Mouse (Mus musculus) megakaryocyte-erythroid progenitor cell, adult 5-6 weeks (primary cell): ENCODE measurements at regions not wholly inside any gene's neighbourhood (a gene's known extent, or its start where the extent isn't known, plus 50 kb on each side); places are given as distances from the start of the nearest gene placed in this dataset.

Experiments
- ATAC-seq: replicated peaks from 2 replicates; pipeline ENCODE4 v1.8.0; 2016; ENCODE audit warnings: mild to moderate bottlenecking, inconsistent platforms; ENCODE audit not compliant: severe bottlenecking, poor library complexity, low FRiP score, low TSS enrichment

DNA sequence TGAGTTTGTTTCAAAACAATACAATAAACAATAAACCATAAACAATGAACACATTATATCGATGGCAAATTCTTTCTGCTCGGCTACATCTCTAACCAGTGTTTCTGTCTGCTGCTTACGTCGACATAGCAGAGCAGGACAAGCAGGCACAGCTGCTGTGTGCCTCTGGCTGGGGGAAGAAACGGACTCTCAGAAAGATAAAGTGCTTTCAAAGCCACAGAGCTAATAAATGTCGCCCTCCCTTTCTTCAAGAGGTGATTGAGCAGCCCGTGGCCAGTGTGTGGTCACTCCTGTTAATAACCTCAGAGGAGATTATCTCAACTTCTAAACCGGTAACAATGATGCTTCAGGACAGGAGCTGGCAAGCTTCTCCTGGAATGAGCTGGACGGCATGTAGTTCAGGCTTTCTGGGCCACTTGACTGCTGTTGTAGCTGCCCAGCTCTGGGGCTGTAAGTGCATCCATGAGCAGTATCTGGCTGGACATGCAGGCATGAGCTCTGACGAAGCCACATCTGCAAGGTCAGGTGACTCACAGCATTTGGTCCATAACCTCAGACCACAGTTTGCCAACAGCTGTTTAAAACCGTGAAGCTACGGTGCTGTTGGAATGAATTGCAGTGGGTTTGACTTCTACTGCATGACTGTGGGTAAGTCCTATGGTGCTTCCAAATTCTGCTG lies 55.6 kb downstream of the Evx1 start:
- no peak for ATAC-seq

DNA sequence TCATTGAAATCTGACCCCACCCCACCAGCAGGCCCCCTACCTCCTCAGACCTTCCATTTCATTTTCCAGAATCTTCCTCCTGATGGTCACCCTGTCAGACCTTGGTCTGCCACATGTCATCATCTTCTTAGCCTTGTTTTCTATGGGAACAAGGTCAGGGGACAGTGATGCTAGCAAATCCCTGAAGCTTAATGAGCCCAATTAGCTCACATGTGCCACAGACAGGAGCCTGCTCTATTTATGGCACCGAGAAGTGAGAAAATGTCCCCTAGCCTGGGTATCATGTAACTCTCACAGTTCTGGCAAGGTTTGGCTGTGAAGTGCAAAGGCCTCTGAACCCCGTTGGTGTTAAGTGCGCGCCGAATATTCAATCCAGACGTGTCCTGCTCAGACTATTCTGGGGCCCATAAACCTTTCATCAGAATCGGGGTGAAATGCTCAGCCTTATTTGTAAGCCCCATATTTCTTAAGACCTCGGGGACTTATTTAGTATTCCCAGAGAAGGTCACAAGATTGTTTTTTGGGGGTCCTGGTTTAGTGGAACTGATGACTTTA lies 57.6 kb downstream of the Evx1 start:
- ATAC-seq = no peak

DNA sequence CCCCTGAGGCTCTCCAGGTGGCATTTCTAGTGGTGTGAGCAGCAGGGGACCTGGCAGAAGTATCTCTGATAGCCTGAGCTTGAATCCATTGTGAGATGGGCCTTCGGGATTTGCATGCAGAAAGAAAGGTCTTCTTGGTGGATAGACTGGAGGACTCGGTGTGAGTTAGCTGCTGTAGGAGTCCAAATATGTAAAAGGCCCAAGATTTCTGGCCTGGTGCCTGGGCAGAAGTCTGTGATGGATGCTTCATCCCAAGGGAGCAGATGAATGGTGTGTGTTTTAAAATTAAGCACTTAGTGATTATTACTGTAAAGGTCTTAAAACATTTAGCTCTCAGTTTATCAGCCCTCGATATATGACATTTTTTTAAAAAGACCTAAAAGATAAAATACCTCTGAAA lies 65.8 kb downstream of the Evx1 start:
- no peak for ATAC-seq

DNA sequence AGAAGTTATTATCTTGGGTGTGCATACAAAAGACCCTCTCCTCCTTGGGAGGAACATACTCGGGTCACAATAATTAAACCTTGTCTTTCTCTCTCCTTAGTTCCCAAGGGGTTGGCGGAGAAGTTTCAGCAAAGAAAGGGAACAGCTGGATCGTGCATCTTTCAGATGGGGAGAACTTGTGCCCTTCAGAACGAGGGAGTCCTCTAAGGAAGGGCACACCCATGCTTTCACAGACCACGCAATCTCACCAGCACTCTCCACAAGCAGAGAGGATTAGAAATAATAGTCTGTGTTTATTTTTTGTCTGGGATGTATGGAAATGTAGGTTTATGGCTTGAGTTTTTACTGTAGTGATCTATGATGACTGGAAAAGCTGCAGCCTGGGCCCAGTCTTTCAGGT lies 66.3 kb downstream of the Evx1 start:
- ATAC-seq = no peak

DNA sequence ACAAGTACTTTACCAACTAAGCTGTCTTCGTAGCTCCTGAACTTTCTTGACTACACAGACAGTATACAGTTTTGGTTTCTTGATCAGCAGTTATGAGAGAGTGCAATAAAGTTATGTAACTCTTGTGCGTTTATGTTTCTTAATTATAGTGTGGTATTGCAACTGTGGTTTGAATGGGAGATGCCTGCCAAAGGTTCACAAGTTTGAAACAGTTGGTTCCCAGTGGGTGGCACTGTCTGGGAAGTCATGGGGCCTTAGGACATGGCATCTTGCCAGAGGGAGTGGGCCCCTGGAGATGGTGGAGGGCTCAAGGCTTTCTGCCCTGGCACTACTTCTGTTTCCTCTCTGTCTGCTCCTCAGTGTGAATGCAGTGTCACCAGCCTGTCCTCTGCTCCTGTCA lies 71.7 kb downstream of the Evx1 start:
- ATAC-seq = no peak

DNA sequence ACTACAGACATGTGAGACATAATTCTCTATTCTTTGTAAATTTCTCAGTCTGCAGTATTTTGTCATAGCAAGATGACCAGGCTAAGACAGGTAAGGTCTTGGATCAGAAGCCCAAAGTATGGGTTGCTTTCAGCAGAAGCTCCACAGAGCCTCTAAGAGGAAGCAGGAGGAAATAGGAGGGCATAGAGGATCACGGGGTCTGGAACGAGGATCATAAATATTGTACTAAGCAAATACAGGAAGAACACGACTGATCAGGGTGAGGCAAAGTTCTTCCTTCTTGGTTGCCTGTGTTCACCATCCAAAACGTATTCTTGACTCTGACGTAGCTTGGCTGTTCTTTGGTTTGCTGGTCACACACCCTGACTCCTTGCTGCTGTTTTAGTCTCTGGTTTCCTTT lies 88.1 kb downstream of the Evx1 start:
- ATAC-seq = no peak

DNA sequence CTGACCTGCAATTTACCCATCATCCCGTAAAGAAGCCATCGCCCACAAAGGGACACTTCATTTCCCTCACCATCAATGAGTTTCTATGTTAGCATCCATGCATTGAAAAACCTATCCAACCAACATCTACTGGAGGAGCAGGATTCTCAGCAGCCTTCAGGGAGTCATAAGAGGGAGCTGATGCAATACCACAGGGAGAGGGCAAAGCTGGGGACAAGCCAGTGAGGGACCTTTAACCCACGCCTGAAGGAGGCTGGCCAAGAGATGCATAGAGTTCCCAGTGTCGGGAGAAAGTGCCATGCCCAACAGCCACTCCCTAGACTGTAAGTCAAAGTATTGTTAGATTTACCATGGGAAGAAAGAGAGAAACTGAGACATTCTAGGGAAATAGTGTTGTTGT lies 96.7 kb downstream of the Evx1 start:
- no peak for ATAC-seq

DNA sequence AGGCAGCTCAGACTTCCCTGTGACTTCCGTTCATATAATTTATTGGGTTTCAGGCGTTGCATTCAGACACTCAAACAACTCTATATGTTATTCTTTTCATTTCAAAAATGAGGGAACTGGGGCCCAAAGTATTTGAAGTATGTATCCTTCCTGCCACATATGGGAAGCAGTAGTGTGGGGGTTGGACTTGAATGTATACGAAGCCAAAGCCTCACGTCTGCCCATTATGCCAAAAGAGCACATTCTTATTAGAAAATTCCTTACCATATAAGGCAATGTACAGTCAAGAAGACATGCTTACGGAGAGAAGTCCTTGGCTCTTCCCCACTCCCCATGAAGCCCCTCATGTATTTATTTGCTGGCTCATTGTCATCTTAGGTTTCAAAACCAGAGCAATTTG lies 97.4 kb downstream of the Evx1 start:
- ATAC-seq = no peak

DNA sequence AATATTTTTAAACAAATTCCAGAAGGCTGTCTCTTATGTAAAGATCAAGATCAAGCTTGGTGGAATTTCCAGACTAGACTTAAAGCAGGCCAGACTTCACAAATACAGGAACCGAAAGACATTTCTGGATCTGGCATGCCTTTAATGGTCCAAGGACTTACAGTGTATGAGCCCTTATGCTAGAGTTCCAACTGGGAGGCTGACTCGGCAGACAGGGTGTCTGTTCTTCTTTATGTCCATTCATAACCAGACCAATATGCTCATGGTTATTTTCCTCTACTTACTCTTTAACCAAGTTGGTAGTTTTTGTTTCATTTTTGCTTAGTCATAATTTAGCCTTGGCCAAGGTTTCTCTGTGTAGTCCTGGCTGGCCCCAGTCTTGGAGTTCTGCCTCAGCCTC lies 98.0 kb downstream of the Evx1 start:
- ATAC-seq = no peak

DNA sequence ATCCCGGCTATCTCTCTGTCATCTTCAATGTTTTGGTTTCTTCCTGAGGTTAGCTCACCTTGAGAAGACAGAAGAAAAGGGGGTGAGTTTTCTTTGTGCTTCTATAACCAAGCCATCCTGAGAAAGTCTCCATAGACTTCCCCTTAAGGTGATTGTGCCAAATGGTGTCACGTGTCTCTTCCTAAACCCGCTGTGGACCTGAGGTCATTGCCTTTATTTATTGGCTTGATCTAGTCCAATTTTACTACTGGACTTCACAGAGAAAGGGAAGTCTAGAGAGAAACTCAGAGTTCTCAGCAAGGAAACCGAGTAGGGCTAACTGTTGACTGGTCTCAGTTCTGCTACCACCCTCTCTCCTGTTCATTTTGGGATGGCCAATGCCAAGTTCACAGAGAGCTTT lies 100.3 kb downstream of the Evx1 start:
- no peak for ATAC-seq

DNA sequence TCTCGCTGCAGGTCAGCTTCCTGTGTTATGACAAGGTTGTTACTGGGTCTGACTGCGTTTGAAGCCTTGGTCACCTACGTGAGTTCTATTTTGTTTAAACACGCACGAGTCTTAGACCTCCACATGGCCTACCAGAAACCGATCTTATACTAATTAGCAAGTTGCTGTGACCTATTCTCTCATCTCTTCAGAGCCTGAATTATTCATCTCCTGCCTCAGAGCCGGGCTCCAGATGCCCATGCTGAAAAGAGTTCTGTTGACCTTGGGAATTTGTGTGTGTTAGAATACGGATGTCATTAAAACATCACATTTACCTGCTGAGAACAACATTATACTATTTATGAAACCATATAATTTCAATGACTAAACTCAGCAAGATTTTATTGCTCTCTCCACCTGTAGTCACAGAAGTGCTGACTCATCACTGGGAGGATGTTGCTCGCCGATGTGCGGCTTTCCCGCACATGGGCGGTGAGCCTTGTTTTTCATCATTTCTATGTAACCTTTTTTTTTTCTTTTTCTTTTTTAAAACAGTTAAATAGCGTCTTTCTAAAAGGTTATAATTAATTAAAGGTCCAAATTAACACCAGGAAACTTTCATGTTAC lies 102.1 kb downstream of the Evx1 start:
- ATAC-seq = no peak

DNA sequence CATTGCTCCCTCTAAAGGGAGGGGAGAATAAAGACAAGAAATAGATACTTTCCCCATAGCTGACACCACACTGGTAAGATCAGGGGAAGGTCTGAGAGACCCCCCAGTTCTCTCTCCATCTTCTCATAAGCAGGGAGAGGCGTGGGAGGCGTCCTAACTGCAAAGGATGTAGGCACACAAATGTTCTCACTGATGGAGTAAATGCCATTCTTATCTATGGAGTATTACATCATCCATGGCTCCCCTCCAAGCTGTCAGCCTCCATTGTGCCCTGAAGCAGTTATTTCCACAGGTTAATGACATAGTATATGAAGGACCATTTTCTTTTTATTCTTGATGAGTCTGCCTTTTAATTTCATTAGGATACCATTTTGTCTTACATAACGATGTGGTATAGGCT lies 103.2 kb downstream of the Evx1 start:
- ATAC-seq = no peak

DNA sequence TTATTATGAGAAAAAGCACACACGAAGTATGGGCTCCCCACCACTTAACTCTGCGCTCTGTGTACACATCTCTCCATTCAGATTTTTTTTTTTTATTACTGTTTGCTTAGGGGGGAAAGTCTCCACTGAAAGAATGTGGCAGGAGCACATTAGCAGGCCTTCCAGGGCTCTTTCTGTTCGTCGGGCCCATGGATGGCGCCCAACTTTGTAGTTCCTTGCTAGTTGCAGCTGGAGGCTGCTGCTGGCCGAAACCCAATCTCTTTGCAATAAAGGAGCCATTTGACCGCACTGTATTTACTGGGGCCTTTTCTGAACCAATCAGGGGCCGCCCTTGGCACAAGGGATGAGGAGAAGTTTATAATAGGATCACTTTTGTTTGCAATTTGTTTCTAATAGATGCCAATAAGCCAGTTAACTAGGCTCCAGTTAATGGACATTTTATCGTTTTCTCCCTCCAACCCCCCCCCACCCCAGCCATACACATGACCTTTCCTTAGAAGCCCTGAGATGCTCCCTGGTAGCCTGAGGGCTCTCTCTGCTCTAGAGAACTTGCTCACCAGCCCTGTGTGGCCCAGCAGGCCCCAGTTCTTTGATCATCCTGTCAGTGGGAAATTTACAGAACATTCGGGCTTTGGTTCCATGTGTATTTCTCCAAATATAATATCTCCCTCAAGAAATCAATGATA lies 104.3 kb downstream of the Evx1 start:
- no peak for ATAC-seq

DNA sequence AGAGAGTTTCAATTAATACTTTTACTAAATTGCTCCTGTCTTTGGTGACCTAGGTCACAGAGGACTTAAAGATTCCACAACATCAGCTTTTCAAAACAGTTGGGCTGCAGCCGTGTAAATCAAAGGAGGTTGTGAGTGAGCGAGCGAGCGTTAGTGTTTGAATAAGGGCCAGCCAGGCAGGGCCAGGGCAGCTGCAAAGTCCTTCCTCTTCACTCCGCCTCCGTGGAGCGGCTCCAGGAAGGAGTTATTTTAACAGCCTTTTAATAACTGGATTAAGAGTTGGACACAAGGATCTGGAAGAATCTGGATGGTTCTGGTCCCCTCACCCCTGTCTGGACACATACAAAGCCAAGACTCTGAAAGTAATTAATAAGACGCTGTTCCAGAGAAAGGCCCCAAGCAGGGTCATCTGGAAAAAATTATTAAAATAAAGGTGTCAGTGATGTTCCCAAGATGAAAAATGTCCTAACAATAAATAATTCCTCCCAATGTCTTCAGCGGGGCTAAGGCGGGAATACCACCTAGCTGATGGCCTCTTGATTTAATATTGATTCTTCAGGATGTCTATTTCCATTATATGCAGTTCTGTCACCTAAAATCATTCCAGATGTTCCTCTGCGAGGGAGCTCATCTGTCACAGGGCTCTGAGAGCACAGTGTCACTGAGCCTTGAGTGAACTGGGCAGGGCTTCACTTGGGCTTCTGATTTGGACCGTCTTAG lies 105.3 kb downstream of the Evx1 start:
- ATAC-seq = no peak

DNA sequence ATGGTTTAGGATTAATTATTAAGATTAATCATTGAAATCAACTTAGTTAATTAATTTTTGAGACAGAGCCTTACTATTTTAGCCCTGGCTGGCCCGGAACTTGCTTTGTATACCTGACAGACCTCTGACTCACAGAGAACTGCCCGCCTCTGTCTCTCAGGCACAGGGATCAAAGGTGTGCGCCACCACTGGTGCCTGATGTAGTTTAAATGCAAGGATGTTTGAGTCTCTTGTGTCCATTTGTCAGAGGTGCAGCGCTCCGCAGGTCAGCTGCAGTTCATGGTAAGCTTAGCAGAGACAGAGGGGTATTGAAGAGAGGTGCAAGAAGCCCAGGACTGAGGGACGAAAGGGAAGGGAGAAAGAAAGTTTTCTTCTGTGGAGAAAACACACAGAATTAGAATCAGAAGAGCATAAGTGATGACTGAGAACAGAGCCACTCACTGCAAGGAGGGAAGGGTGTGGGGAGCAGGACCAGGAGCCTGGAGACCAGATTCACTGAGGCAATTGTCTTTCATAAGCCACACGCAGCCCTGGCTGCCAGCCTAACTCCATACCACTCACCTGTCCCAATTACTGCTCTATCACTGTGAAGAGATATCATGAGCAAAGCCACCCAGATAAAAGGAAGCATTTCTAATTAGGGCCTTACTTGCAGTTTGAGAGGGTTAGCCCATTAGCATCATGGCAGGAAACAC lies 107.1 kb downstream of the Evx1 start:
- no peak for ATAC-seq

DNA sequence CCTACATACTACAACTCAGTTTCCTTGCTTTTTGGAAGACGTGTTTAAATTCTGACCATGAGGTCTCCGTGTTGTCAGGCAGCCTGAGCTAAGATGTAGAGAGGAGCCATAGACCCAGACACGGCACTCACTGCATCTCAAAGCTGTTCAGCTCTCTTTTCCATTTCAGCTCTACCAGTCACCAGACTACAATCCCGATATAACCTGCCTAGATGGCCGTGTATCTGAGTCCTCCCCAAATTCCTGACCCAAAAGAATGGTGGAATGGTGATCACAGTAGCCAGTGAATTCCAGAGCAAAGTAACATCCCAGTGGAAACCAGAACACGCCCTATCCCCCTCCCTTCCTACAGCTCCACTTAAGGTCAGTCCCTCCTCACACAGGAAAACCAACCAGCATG lies 108.5 kb downstream of the Evx1 start:
- ATAC-seq = no peak

DNA sequence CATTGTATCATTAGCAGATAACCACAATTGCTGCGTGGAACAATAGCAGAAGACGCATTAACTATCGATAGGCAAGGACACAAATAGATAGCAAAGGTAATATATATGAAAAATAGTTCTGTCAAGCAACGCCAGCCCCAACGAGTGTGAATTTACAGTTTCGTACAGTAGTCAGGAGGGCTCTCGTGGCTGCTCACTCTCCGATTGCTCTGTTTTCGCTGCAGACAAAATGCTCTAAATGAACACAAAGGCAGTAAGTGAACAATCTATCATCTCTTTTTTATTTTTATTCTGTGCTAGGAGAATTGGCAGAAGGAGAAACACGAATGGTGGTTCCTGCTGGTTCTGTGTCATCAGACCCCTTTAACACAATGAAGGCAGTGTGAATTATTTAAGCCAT lies 109.4 kb downstream of the Evx1 start:
- no peak for ATAC-seq

DNA sequence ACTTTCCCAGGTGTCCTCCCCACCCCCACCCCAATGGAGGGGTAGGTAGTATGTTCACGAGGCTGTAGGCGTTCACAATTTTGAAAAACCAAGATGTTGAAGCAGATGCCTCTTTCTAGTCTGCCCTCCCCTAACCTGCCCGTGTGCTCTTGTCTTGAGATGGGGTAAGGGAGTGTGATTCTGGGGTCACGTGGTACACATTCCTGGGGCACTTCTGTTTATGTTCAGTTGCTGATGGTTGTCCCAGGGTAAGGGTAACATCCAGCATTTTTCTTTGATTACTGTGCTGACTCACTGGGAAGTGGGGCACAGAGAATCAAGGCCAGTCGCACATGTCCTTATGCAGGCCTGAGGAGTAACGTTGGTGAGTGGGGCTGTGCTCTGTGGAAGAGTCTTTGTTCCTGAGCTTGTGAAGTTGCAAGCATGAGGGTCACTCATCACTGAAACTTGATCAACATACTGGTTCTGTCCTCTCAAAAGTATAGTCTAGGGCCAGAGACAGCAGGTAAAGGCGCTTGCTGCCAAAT lies 110.3 kb downstream of the Evx1 start:
- no peak for ATAC-seq

DNA sequence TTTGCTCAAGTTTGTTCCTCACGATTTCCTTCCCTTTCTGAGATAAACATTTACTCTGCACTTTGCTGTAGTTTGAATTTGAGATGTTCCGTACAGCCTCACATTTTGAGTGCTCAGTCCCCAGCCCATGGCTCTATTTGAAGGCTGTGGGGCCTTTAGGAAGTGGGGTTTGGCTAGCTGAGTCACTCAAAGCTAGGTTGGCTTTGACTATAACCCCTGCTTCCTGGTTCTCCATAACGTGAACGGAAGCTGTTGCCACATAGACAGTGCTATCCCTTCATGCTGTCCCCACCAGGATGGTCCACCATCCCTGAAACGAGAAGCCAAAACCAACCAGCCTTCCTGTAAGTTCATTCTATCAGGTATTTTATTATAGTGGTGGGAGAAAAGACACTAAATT lies 111.1 kb downstream of the Evx1 start:
- no peak for ATAC-seq

DNA sequence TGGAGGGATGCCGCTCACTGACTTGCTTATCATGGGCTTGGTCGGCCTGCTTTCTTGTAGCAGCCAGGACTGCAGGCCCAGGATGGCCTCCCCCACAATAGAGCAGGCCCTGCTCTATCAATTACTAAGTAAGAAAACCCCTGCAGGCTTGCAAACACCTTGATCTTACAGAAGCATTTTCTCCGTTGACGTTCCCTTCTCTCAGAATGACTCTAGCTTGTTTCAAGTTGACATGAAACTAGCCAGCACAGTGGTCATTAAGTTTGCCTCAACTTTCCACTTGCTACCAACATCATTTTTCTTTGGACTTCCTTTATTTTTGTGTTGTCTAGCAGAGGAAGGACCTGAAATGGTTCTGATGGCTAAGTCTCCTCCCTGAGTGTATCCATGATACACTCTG lies 111.8 kb downstream of the Evx1 start:
- no peak for ATAC-seq
